Mouse (Mus musculus) gastrocnemius, adult 8-10 months (tissue): ENCODE measurements at regions not wholly inside any gene's neighbourhood (a gene's known extent, or its start where the extent isn't known, plus 50 kb on each side); places are given as distances from the start of the nearest gene placed in this dataset.

Experiments used
- DNase-seq, 2 experiments: peaks; one replicate each; pipeline ENCODE4 v3.0.0; 2022; ENCODE audit warnings: low spot score in 2 of 2

GRCm38 (mm10) chr6:108606231-108606630, 54.2 kb upstream of the Bhlhe40 start:
- DNase-seq: peak; percentile 59 to 63

- no peak for DNase-seq
Measured at GRCm38 (mm10) chr6:108608308-108608707, 52.1 kb upstream of the Bhlhe40 start.
